Mouse (Mus musculus) T-helper 17 cell (primary cell): Measurements from ENCODE around the gene Bcas2.

Experiments
- in situ Hi-C, 2 experiments: fragments of 300-600 bp; cut with MboI, MseI; formaldehyde crosslinking; loops; 1 replicate in 1 of 2; 2 replicates in 1 of 2; pipeline ENCODE4 v1.15.1; 2025; ENCODE audit warnings: high pct_unique_total_duplicates in 2 of 2

Bcas2 gene

DNA sequence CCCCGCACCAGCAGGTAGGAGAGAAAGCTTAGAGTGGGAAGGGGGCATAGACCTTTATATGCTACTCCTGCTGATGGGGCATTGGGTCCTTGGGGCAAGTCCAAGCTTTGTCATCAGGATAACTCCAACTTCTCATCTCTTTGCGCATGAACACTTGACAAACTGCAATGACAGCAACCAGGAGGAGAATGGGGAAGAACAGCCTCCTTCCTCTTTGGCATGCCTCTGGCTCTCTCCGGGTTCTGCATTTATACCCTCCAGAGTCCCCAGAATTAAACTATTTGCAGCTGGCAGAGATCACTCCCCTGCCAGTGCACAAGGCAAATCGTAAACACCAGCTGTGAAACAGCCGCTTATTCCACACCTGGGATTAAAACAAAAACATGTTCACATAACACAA, 42.1 kb downstream of the Bcas2 start:
- in situ Hi-C loops, result loop anchor here (5.0 to 25.0 kb wide), 2 partner anchors 54 to 174 kb away; no protein-coding TSS in a partner anchor

DNA sequence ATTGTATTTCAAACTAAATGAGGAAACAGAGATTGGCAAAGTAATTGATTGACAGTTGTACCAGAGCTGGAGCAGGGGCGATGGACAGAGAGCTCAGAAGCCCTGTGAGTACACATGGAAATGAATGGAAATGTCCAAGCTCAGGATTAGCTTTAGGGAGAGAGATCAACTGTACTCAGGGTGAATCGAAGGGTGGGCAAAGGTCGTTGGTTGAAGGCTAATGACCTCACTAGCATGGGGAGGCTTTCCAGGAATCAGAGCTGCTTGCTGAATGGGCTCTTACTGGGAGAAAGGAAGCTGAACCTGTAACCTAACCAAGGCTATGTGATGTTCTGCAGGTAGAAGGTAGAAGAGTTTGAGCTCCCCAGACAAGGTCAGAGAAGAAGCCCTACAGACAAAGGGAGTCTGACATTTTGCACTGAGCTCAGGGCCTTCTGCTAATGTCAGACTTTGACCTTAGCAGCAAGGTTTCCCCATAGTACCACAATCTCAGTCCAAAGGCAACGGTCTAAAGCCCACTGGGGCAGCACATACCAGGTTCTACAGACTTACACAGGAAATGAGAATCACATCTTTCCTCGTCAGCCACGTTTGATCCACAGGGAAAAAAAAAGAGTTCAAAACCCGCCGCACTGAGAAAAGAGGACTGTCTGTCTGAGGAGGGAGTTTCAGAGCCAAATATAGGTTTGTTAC, 43.3 kb downstream of the Bcas2 start:
- in situ Hi-C loops, result loop anchor here (5.0 to 25.0 kb wide), 2 partner anchors 53 to 173 kb away; no protein-coding TSS in a partner anchor

DNA sequence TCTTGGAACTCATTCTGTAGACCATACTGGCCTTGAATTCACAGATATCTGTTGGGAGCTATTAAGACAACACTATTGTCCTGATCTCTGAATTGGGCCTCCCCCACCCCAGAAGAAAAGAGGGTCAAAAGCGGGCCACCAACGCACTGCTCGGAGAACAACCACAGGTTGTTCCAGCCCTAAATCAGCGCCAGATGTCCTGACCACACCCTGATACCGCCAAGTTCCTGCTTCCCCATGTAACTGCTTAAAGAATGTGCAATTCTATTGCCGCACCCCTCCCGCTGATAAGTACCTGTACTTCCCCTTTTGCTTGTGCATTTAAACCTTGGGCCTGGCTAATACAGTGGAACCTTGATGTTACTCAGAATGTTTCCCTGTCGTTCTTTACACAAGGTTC, 43.9 kb downstream of the Bcas2 start:
- in situ Hi-C loops, result loop anchor here in 1 of 2 experiments (25.0 kb wide), 1 partner anchor 172 kb away; no protein-coding TSS in a partner anchor

DNA sequence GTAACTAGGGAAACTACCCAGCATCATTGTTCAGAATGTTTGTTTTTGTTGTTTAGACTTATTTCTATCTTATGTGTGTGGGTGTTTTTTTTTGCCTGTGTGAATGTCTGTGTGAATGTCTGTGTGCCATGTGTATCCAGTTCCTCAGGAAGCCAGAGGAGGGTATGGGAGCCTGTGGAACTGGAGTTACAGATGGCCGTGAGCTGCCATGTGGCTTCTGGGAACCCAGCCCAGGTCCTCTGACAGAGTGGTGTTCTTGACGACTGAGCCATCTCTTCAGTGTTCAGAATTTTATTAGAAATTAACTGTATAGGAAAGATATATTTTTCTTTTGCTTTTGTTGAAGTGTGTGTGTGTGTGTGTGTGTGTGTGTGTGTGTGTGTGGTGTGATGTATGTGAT, 50.0 kb downstream of the Bcas2 start:
- in situ Hi-C loops, result loop anchor here in 1 of 2 experiments (25.0 kb wide), 1 partner anchor 166 kb away; no protein-coding TSS in a partner anchor

- in situ Hi-C loops, result loop anchor here in 1 of 2 experiments (25.0 kb wide), 1 partner anchor 164 kb away; no protein-coding TSS in a partner anchor
Measured at GRCm38 (mm10) chr3:103223752-103224151, 52.3 kb downstream of the Bcas2 start.

DNA sequence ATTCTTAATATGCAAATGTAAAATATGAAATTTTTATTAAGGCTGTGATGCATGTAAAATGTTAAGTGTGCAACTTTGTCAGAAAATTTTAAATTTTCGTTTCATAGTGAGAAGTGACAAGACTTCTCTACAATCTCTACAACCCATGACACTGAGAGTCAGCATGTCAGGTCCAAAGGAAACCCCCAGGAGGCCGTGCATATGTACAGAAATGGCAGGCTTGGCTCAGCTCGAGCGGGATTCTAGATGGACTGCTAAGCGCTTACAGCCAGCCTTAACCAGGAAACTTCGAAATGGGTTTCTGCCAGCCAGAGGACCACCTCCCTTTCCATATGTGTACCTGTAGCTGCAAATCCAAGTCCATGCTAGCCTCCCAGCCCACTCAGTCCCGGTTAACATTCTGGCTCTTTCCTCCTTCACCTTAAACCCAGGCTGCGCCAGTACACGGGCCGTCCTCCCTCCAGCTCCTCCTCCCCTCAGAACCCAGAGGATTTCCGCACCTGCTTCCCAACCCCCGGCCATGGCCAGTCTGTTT, 52.8 kb downstream of the Bcas2 start:
- in situ Hi-C loops, result loop anchor here in 1 of 2 experiments (25.0 kb wide), 1 partner anchor 163 kb away; no protein-coding TSS in a partner anchor

DNA sequence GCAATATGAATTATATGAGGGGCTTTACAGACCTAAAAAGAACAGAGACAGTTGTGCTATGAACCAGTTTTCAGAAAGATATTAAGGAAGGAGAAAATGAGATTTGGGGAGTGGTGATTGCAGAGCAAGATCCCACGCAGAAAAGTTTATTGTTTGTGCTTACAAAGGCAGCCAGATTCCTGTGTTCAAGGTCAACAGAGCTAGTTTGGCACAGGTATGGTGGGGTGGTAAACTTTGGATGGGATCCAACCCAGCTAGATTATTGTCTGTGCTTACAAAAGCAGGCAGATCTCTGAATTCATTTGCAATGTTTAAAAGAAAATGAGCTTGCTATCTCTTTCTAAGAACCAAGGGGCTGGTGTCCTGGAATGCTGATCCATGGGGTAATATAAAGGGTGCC, 56.3 kb downstream of the Bcas2 start:
- in situ Hi-C loops, result no loop called here
